Mouse (Mus musculus) T-cell, adult 2 months (primary cell): ENCODE measurements around the gene Spef1.
"Not testable (repeated sequence)": the region's sequence is repeated elsewhere in the genome, so short reads cannot be mapped to it uniquely, and the experiment has no call there.

Experiments used
- DNase-seq: peaks from one replicate; pipeline ENCODE4 v3.0.0; 2022; ENCODE audit warnings: low spot score

The Spef1 gene

DNA sequence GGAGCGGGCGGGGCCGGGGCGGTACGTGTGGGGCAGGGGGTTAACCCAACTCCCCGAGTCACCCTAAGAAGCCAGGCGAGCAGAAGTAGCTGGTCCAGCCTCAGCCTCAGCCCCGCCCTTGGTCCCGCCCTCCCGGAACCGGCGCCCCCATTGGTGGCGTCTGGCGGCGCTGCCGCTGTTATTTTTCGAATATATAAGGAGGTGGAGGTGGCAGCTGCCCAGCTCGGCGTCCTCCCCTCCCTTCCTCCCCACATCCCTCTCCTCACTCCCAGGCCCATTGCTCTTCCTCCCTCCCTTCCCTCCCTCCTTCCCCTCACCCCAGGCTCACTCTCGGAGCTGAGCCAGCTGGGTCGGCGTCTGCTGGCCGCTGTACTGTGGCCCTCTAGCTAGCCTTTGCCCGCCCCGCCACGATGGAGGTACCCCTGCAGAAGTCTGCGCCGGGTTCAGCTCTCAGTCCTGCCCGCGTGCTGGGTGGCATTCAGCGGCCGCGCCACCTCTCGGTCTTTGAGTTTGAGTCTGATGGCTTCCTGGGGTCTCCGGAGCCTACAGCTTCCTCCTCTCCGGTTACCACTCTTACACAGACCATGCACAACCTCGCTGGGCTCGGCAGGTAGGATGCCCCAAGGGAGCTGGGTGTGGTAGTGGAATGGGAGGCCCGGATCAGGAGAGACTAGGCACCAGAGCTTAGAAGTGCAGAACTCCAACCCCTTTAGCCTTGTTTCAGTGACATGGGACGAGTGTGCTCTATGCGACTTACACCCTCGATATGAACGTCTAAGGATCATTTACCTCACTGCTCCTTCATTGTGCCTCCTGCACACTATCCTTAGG is at the start of gene Spef1, which contains the start of gene Cdc25b:
Gene Spef1 (minus strand): TSS at position 512 of the 831 bp plus-strand sequence.
Gene Cdc25b (plus strand): TSS at position 179 of the 831 bp plus-strand sequence.
- DNase-seq, result peak; percentile 76

DNA sequence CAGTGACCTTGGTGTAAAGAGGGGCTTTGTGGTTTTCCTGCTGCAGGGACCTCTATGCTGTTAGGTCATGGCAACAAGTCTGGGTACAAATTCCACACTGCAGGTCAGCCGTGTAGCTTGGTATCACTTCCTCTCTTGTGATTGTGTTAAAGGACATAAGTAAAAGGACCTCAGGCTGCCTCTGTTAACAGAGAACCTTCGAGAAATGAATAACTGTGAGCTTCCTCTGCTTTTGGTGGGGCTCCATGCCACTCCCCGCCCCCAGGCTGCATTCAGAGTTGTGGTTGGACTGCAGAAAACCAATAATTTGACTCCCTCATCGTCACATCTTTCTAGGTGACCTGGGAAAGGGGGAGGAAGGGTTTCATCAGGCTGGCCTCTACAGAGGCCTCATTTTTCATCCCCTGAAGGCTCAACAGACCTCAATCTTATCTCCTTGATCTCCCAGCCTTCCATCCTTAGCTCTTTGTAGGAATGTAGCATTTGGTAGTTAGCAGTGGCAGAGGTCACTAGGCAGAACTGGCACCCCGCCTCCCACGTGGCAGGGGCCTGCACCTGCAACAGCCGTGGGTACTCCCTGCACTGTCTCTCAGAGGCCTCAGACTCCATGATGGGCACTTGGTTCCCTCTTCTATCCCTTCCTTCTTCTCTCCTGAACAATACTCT is 48.0 kb upstream of the Spef1 start:
- no peak for DNase-seq

DNA sequence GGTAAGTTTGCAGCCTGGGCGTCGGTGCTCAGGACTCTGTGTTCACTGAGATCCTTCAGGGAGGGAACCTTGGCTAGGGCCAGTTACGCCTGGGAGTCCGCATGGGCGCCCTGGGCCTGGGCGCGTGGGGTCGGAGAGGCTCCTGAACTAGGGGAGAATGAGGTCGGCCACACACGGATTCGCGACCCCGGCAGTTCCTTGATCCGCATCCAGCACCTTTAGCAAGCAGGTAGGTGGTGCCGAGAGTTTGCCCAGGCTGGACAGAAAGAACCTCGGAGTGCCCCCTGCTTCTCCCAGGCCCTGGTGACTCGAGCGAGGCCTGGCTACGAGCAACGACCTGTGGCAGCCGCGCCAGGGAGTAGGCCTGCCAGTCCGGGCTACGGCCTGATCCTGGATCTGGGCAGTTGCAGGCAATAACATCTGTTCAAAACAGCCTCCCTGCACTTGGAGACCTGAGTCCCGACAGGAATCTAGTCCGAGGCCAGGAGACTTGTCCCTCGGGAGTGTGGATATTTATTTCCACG is 47.1 kb upstream of the Spef1 start:
- no peak for DNase-seq

DNA sequence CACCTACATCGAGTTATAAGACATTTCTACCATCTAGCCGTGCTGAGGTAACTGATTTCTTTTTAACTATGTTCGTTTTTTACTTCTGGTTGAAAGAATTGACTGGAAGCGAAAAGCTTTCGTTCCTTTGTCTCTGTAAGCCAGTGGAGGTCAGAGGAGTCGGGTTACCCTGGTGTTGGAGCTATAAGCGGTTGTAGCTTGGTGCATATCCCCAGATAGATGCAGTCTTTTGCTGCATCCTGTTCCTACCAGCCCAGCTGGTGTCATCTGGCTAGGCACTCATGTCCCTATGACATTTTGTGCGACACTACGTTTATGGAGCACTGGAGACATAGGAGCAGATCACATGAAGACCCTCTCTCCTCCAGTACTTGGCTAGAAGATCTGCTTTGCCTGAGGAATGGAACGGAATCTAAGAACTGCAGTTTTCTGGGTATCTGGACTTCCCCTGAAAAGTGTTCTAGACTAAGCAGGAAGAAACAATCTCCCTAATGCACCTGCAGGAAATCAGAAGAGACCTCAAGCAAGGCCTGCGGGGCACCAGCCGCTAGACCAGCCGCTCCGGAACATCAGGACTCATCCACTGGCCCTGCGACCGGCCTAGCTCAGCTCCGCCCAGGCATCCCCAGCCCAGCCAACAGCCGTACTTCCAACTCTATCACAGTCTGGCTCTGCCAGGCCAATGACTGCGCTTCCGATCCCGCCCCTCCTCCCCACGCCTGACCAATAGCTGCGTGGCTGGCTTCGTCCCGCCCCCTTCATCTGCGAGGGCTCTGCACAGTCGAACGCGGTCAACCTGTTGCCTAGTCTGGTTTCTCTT is 46.4 kb upstream of the Spef1 start, which contains the start of gene Mavs:
Gene Mavs (plus strand): TSS at position 757 of the 820 bp plus-strand sequence.
- peak; percentile 93 for DNase-seq

DNA sequence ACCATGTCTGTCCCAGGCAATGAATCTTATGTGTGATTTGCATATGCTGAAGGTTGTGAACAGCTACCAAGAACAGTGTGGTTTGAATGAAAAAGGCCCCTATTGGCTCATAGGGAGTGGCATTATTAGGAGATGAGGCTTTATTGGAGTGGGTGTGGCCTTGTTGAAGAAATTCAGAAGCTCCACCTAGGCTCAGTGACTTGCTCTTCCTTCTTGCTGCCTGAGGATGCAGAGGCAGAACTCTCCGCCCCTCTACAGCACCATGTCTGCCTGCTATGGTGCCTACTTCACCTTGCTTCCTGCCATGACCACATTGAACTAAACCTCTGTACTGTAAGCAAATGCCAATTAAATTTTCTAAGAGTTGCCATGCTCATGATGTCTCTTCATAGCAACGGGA is 45.5 kb upstream of the Spef1 start:
- DNase-seq, result peak; percentile 29

DNA sequence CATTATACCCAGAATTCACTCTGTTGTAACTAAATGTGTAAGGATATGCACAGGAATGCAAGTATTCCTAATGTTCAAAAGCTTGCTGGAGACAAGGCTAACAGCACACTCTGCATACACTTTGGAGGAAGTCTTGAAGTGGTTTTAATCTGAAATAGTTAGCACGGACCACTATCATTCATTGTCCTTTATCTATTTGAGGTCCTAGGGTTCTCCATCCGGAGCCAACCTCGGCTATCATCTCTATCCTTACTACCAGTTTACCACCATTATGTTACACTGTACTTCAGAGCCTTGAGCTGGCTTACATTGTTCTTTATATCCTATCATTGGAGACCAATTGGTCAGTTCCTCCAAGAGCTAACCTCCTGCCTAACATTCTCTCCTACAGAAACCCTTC is 40.2 kb upstream of the Spef1 start:
- DNase-seq, result no peak

DNA sequence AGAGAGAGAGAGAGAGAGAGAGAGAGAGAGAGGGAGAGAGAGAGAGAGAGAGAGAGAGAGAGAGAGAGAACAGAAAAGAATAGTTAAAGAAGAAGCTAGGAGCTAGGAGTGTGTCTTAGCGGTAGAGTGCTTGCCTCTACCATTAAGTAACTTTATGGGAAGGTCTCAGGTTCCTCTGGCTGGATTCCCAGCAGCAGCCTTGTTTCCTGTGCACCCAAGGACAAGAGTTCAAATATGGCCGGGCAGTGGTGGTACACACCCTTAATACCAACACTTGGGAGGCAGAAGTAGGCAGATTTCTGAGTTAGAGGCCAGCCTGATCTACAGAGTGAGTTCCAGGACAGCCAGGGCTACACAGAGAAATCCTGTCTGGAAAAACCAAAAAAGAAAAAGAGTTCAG is 39.6 kb upstream of the Spef1 start:
- not testable (repeated sequence) for DNase-seq

DNA sequence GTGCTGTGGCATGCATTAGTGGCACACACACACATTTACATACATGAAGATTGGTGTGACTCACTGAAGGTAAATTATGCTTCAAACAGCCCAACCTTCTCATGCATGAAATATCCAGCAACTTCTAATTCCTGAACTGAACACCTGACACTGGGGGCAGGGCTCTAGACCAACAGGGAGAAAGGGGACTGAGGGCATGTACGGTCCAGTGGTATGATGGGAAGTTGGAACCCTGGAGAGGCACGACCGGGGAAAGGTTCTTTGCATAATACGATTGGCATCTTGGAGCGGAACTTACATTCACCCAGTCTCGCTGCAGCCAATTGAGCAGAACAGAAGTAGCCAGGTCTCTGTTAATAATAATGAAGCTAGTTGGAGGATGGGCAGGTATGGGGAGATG is 38.1 kb upstream of the Spef1 start:
- DNase-seq, result no peak

DNA sequence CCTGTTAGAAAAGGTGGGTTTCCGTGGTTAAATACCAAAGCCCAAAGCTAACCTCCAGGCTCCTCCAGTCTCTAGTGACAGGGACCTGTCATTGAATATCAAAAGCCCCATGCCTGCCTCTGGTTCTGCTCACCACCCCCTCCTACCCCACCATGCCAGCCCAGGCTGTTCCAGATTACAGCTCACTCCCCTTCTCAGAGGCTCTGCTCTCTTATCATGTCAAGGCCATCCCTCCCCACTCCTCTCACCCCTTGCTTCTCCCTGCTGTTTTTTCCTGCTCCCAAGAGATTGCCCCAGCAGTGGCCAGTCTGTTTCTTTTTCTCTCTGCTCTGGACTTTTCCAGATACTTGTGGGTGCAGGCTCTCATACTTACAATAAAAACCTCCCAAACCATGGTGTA is 36.5 kb upstream of the Spef1 start:
- DNase-seq, result no peak

DNA sequence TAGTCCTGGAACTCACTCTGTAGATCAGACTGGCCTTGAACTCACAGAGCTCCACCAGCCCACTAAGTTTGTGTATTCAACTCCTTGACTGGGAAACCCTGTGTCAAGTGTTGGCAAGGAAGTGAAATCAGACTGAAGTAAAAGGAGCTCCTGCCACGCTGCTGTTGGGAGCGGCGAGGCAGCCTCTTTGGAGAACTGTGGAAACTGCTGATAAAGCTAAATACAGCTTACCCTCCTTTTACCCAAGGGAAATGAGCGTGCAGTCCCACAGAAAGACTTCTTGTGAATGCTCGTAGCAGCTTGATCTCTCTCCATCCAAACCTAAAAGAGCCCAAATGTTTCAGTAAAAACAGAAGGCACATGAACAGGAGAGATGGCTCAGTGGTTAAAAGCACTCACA is 35.5 kb upstream of the Spef1 start:
- no peak for DNase-seq

DNA sequence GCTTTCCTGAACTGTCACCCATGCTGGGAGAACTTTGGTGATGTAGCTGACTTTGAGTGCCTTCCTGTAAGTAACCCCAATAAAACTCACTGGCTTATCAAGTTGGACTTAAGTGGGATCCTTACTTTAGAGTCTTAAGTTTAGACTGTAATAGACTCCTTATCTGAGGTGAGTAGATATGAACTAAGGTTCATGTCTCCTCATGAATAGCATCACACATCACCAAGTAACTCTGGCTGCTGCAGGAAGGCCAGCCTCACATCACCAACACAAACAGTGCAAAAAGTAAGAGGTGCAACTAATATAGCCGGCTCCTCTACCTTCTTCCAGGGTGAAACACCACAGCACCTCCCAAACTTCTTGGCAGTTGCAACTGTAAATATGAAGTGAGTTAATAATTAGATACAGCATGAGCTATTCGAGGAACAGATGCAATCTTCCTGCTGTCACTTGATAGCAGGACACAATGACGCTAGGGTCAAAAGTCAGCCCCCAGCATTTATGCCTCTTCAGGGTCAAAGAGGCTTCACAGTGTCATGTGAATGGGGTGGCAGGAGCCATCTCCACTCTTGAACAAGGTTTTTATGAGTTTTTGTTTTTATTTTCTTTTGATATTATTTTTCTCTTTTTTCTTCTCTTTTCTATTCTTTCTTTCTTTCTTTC is 34.9 kb upstream of the Spef1 start:
- no peak for DNase-seq

DNA sequence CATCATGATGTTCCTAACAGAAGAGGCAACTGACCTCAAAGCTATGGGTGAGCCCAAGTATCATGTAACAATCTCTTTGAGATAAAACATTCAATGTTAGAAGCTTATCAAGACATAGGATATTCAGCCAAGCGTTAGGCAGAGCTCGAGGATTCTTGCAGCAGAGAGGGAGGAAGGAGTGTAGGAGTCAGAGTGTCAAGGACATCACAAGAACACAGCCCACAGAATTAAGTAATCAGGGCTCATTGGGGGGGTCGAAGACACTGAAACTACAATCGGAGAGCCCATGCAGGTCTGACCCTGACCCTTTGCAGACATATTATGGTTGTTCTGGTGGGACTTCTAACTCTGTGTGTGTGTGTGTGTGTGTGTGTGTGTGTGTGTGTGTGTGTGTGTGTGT is 32.9 kb upstream of the Spef1 start:
- no peak for DNase-seq

DNA sequence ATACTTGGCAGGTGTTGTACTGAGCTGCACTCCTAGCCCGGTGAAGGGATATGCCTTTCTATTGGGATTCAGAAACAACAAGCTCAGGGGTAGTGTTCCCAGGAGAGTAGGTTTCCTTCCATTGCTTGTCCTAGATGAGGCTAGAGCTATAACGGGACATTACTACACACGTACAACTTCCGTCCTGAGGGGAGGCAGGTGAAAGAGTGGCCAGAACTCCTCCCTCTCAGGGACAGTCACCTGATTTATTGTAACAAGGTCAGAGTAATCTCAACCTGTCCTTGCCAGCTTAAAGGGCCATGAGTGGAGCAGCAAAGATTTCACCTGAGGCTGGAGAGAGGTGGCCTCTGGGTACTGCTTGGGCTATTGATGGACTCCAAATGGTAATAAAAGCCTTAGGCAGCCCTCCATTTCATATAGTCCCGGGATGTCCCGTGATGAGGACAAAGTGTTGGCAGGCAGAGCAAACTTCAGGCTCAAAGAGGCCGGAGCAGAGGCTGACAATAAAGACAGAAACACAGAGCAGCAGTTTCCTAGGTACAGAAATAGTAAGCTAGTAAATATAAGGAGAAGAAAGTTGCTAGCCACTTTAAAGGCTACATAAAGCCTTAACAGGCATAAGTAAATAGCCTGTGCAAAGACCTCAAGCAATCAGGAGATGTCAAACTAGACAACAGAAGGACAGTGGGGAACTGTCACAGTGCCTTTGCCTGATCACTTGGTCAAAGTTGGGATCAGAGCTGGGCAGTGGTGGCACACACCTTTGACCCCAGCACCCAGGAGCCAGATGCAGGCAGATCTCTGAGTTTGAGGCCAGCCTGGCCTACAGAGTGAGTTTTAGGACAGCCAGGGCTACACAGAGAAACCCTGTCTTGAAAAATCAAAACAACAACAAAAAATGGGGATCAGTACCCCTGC is 29.1 kb upstream of the Spef1 start:
- no peak for DNase-seq

DNA sequence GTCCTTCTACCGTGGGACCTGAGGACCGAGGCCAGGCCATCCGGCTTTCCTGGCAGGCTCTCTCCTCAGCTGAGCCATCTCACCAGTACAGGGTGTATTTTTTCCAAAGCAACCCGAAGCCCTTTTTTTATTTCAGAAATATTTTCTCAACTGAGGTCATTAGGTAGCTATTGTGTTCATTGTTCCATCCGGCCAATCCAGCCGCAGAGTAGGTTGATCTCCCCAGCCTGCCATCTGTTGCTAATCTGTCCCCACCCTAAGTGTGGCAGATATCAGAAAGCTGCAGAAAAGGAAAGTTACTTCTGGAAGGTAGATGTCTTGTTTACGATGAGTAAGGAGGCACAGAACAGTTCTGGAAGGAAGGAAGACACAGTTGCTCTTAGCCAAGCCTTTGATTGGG is 26.7 kb upstream of the Spef1 start:
- no peak for DNase-seq

DNA sequence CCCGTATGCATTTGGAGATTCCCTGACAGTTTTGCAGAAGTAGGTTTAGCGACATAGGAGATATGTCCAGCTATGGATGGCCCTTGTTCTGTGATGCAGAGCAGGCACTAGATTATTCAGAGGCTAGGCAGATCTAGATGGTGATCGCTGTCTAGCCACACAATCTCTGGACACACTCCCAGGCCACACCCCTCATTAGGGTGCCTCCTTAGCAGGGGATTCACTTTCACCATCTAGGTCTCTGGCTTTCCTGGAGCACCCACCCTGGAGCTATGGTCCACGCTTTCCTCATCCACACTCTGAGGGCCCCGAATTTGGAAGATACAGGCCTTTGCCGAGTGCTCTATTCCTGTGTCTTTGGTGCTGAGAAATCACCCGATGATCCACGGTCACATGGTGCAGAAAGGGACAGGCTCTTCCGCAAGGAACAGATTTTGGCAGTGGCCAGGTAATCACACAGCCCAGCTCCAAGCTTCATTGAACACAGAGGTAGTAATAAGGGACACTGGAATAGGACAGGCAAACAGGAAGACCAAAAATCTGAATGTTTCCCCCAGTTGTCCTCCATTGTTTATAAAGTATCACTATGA is 24.0 kb upstream of the Spef1 start:
- DNase-seq, result no peak

DNA sequence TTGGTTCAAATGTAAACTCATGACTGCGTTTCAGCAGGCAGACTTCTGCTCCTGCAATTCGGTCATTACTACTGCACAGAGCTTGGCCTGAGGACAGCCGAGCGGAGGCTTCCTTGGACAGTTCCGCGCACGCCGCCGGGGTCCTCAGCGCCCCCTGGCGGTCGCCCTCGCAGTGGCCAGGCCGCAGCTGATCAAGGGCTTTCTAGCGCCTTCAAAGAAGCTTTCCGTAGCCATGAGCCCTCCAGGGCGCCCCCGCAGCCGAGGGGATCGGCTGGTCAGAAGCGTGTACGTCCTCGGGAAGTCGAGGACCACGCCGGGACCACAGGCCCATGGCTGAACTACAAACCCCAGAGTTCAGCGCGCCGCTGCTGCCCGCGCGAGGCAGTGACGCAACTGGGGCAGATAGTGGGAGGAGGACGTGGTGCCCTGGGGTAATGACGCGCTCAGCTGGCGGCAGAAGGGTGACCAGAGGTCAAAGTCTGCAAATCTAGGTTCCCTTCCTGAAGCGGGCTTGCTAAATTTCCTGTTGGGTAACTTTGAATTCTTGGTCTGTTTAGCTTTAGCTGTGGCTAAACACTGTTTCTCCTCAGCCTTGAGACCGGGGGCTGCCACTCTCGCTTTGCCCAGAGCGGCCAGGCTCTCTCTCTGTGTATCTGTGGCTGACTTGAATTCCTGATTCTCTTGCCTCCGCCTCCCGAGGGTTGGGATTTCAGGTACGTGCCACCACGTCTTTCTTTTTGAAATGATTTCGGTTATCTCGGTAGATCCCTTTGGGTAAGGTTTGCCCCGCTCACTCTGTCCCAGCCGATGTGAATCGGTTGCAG is 23.1 kb upstream of the Spef1 start:
- peak; percentile 87 for DNase-seq

DNA sequence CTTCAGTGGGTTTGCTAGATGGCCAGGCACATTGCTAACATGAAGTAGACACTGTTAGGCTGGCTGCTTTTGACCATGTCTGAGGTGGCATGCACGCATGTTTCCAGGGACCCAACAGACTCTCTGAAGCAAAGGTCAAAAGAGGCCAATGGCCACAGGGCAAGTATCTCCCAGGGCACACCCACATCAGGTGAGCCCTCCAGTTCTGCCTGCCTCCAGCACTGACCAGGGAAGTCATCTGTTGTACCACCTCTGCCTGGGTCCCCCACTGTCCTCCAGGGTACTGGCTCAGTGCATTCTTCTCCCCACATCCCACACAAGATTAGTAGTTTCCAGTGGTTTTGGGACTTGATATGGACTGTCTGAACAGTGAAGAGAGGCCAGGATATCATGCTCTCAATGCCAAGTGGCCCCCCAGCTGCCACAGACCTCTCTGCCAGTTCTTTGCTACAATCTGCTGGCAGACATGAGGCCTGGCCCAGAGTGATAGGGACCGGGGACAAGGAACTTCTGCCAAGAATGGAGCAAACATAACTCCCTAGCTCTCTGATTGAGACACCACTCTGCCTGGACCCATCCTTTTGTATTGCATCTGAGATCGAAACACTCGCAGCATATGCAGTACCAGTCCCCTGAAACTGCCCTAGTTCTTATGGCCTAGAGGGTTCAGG is 22.2 kb upstream of the Spef1 start:
- no peak for DNase-seq

DNA sequence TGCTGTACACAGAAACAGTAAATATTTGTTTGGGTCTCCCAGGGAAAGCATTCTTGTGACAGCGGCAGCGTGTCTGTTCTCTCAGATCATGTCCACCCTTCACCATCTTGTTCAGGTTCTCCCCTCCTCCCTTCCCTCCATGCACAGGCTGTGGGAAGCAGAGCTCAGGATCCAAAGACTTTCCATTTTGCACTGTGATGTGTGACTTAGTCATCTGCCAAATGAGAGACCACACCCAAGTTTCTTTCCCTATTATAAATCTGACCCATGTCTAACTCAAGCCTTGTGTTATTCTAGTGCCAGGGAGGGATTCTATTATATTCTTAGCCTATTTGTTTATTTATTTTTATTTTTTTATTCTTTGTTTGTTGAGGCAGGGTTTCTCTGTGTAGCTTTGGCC is 21.3 kb upstream of the Spef1 start:
- no peak for DNase-seq

DNA sequence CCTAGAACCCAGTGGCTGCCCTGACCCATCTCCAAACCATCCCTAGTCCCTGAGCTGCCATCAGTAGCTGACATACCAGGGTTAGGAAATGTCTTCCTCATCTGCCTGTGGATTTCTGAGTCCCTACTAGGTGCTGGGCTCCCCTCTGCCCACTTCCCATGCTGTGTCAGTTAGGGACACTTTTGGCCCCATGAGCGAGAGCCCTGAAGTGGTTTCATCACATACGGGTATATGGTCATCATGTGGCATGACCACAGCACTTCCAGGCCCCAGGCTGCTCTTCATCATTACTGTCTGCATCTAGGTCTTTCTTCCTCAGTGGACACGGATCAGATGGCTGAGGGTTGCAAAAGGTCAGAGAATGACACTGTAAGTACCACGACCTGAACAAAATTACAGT is 19.7 kb upstream of the Spef1 start, which contains the start of gene Ap5s1:
Gene Ap5s1 (plus strand): TSS at position 301 of the 400 bp plus-strand sequence.
- no peak for DNase-seq
